Mouse (Mus musculus): Measurements from ENCODE around the gene Myo1d. TPM values are rescaled to one million over a fixed set of nuclear protein-coding genes. Genes with fewer than 3 reads are reported as not detected.

Myo1d gene
- polyA plus RNA-seq, 1 experiment from 2014 or later = 21.6 TPM

GRCm38 (mm10) chr11:80778916-80779526 lies 804 bp downstream of the Myo1d start:
- Histone ChIP-seq H3K27ac (replicated peaks) (peak overlapping the region; percentile 94), H3K4me3 (ENCODE audit: low read depth, low read length) (peak overlapping the region; percentile 71), H3K4me2 (replicated peaks; ENCODE audit: low read depth) (peak overlapping the region; percentile 85), H3K9me3 (ENCODE audit: control insufficient read depth, low read length) (no peaks in the 10 kb centered on the region), H3K27me3 (ENCODE audit: control insufficient read depth, insufficient read depth, low read length) (no peaks in the 10 kb centered on the region), H3K4me1 (replicated peaks; ENCODE audit: control insufficient read depth, insufficient read depth) (no peaks in the 10 kb centered on the region), H3K9ac (ENCODE audit: low read length) (peak overlapping the region; percentile 72), H3K36me3 (ENCODE audit: control insufficient read depth, insufficient read depth, low read length) (no peaks in the 10 kb centered on the region)
- 4% methylated on average over 18 of the region's 18 CpGs for WGBS
- no peak for ATAC-seq (ENCODE audit: low FRiP score, low TSS enrichment)
- no peak for DNase-seq (ENCODE audit: low spot score)
- no peak for TF ChIP-seq EP300 (optimal IDR thresholded peaks at IDR 0.05)
- no peak for TF ChIP-seq CTCF (IDR thresholded peaks at IDR 0.05; ENCODE audit: low read depth)

- Histone ChIP-seq H3K4me3 (ENCODE audit: low read depth, low read length) (no peak overlapping the region), H3K27ac (replicated peaks) (no peak overlapping the region), H3K4me1 (replicated peaks; ENCODE audit: control insufficient read depth, insufficient read depth) (no peaks in the 10 kb centered on the region), H3K27me3 (ENCODE audit: control insufficient read depth, insufficient read depth, low read length) (no peaks in the 10 kb centered on the region), H3K4me2 (replicated peaks; ENCODE audit: low read depth) (peak overlapping the region; percentile 19; the same call in 1 of the 2 replicates), H3K9ac (ENCODE audit: low read length) (no peak overlapping the region), H3K36me3 (ENCODE audit: control insufficient read depth, insufficient read depth, low read length) (no peaks in the 10 kb centered on the region), H3K9me3 (ENCODE audit: control insufficient read depth, low read length) (no peaks in the 10 kb centered on the region)
- WGBS = 66% methylated on average over 6 of the region's 6 CpGs
- peak; percentile 50 for DNase-seq (ENCODE audit: low spot score)
- ATAC-seq (ENCODE audit: low FRiP score, low TSS enrichment) = peak; percentile 31; the same call in 1 of the 2 replicates
- no peak for TF ChIP-seq EP300 (optimal IDR thresholded peaks at IDR 0.05)
- no peak for TF ChIP-seq CTCF (IDR thresholded peaks at IDR 0.05; ENCODE audit: low read depth)
Observed at GRCm38 (mm10) chr11:80778157-80778556, 1.7 kb downstream of the Myo1d start.

DNA sequence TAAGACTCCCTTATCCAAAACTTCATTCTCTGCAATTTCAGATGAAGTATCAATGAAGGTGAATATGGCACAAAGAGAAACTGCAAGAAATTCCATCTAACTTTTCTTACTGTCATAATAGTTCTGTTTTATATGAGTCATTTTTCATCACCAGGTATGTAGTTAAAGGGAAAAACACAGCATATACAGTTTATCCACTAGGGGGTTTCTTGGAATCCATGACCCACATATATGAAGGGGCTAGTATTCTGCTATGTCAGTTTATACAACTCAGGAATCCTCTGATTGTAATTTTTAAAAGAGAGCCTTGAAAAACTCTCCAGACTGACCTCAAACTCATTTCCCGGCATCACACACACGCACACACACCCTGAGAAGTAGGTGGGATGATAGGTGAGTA lies 2.1 kb downstream of the Myo1d start:
- H3K9ac ChIP-seq (ENCODE audit: low read length) = no peak overlapping the region
- ATAC-seq (ENCODE audit: low FRiP score, low TSS enrichment) = no peak
- 72% methylated on average over 2 of the region's 2 CpGs for WGBS
- H3K4me2 ChIP-seq (replicated peaks; ENCODE audit: low read depth) = peak overlapping the region; percentile 19; the same call in 1 of the 2 replicates
- no peak overlapping the region for H3K4me3 ChIP-seq (ENCODE audit: low read depth, low read length)
- no peak for DNase-seq (ENCODE audit: low spot score)
- H3K27ac ChIP-seq (replicated peaks) = no peak overlapping the region
- no peaks in the 10 kb centered on the region for H3K36me3 ChIP-seq (ENCODE audit: control insufficient read depth, insufficient read depth, low read length)
- H3K4me1 ChIP-seq (replicated peaks; ENCODE audit: control insufficient read depth, insufficient read depth) = no peaks in the 10 kb centered on the region
- H3K27me3 ChIP-seq (ENCODE audit: control insufficient read depth, insufficient read depth, low read length) = no peaks in the 10 kb centered on the region
- H3K9me3 ChIP-seq (ENCODE audit: control insufficient read depth, low read length) = no peaks in the 10 kb centered on the region
- peak; percentile 42 for TF ChIP-seq CTCF (IDR thresholded peaks at IDR 0.05; ENCODE audit: low read depth)
- no peak for TF ChIP-seq EP300 (optimal IDR thresholded peaks at IDR 0.05)

GRCm38 (mm10) chr11:80775535-80775934 lies 4.3 kb downstream of the Myo1d start:
- WGBS = 54% methylated on average over 3 of the region's 3 CpGs
- Histone ChIP-seq H3K9ac (ENCODE audit: low read length) (no peak overlapping the region), H3K27ac (replicated peaks) (no peak overlapping the region), H3K4me2 (replicated peaks; ENCODE audit: low read depth) (no peak overlapping the region), H3K4me1 (replicated peaks; ENCODE audit: control insufficient read depth, insufficient read depth) (no peaks in the 10 kb centered on the region), H3K36me3 (ENCODE audit: control insufficient read depth, insufficient read depth, low read length) (no peaks in the 10 kb centered on the region), H3K4me3 (ENCODE audit: low read depth, low read length) (no peak overlapping the region), H3K27me3 (ENCODE audit: control insufficient read depth, insufficient read depth, low read length) (no peaks in the 10 kb centered on the region), H3K9me3 (ENCODE audit: control insufficient read depth, low read length) (no peaks in the 10 kb centered on the region)
- ATAC-seq (ENCODE audit: low FRiP score, low TSS enrichment) (no peak), DNase-seq (ENCODE audit: low spot score) (no peak)
- TF ChIP-seq CTCF (IDR thresholded peaks at IDR 0.05; ENCODE audit: low read depth) (no peak), EP300 (optimal IDR thresholded peaks at IDR 0.05) (no peak)

DNA sequence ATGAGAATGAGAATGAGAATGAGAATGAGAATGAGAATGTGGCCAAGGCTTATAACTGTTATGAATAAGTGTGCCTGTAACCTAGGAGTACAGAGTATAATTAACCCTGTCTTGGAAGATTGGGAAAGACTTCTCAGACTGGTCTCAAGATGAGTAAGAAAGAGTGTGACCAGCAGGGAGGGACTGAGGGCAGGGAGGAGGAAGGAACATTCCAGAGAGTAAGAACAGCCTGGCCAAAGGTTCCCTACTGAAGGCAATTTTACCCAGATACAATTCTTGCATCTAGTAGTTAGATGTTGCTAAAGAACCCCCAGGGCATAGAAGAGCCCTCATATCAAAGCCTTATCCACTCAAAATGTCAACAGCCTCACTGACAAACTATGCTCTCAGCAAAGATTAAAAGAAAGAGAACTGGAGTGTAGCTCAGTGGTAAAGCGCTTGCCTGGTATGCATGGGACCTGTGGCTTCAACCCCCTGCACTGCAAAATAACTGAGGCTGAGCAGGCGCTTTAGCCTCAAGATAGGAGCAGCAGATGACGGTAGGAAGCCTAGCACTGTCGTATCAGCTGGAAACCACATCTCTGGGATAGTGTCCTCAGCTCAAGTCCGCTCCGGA lies 7.1 kb downstream of the Myo1d start:
- Histone ChIP-seq H3K27ac (replicated peaks) (no peak overlapping the region), H3K4me1 (replicated peaks; ENCODE audit: control insufficient read depth, insufficient read depth) (no peaks in the 10 kb centered on the region), H3K9me3 (ENCODE audit: control insufficient read depth, low read length) (no peaks in the 10 kb centered on the region), H3K4me3 (ENCODE audit: low read depth, low read length) (no peak overlapping the region), H3K9ac (ENCODE audit: low read length) (no peak overlapping the region), H3K36me3 (ENCODE audit: control insufficient read depth, insufficient read depth, low read length) (no peaks in the 10 kb centered on the region), H3K27me3 (ENCODE audit: control insufficient read depth, insufficient read depth, low read length) (no peaks in the 10 kb centered on the region), H3K4me2 (replicated peaks; ENCODE audit: low read depth) (no peak overlapping the region)
- TF ChIP-seq CTCF (IDR thresholded peaks at IDR 0.05; ENCODE audit: low read depth) (no peak), EP300 (optimal IDR thresholded peaks at IDR 0.05) (no peak)
- 87% methylated on average over 6 of the region's 6 CpGs for WGBS
- ATAC-seq (ENCODE audit: low FRiP score, low TSS enrichment) = no peak
- DNase-seq (ENCODE audit: low spot score) = no peak

DNA sequence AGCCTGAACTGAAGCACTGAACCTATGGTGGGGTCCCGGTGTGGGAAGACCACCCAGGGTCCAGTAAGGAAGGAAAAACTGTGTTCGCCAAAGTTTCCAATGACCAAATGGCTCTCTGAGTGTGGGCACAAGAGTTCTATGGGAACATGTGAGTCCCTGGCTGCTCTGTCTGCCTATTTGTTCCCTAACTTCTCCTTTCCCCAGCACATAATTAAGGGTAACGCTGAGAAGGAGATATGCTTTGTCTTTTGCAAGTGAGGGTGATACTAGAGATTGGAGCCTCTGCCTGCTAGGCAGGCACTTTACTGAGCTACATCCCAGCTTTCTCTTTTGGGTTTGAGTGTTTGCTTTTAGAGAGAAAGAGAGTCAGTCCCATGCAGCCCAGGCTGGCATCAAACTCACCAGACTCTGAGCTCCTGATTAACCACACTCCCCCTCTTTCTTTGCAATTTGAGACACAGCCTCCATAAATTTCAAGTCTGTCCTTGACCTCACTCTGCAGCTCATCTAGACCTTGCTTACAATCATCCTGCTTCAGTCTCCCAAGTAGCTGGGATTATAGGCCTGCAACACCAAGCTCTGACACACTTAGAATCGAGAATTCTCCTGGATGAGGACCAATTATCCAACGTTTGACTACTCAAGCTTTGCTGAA lies 8.1 kb downstream of the Myo1d start:
- ATAC-seq (ENCODE audit: low FRiP score, low TSS enrichment) = no peak
- H3K4me1 ChIP-seq (replicated peaks; ENCODE audit: control insufficient read depth, insufficient read depth) = no peaks in the 10 kb centered on the region
- no peak overlapping the region for H3K27ac ChIP-seq (replicated peaks)
- H3K9ac ChIP-seq (ENCODE audit: low read length) = no peak overlapping the region
- H3K4me2 ChIP-seq (replicated peaks; ENCODE audit: low read depth) = no peak overlapping the region
- H3K4me3 ChIP-seq (ENCODE audit: low read depth, low read length) = no peak overlapping the region
- no peaks in the 10 kb centered on the region for H3K27me3 ChIP-seq (ENCODE audit: control insufficient read depth, insufficient read depth, low read length)
- no peaks in the 10 kb centered on the region for H3K9me3 ChIP-seq (ENCODE audit: control insufficient read depth, low read length)
- no peak for TF ChIP-seq CTCF (IDR thresholded peaks at IDR 0.05; ENCODE audit: low read depth)
- TF ChIP-seq EP300 (optimal IDR thresholded peaks at IDR 0.05) = no peak
- H3K36me3 ChIP-seq (ENCODE audit: control insufficient read depth, insufficient read depth, low read length) = no peaks in the 10 kb centered on the region
- whole genome bisulfite sequencing = 74% methylated on average over 5 of the region's 5 CpGs
- no peak for DNase-seq (ENCODE audit: low spot score)
